Mouse (Mus musculus): ENCODE results near the gene Stat6. TPM values are rescaled to one million over a fixed set of nuclear protein-coding genes. Genes with fewer than 3 reads are reported as not detected.

Gene Stat6
- polyA plus RNA-seq, 1 experiment from 2014 or later = 141 TPM

GRCm38 (mm10) chr10:127667269-127668092 lies 24.7 kb downstream of the Stat6 start:
- under 1% methylated on average over 35 of the region's 35 CpGs for WGBS (ENCODE audit: missing documents)
- H3K4me3 ChIP-seq (ENCODE audit: inconsistent target) = peak overlapping the region; percentile 43
- H3K79me2 ChIP-seq (ENCODE audit: inconsistent target) = peaks cover 36% of the 10 kb centered on the region
- peaks cover 14% of the 10 kb centered on the region; the same call in 1 of the 2 replicates for H3K36me3 ChIP-seq (ENCODE audit: inconsistent target)
- peak overlapping the region; percentile 97 for H3K27ac ChIP-seq

- Histone ChIP-seq H3K4me3 (ENCODE audit: inconsistent target) (peak within 1 kb of the TSS; percentile 43), H3K27ac (peak within 1 kb of the TSS; percentile 97), H3K79me2 (ENCODE audit: inconsistent target) (peaks cover 29% of the 10 kb centered on the region), H3K36me3 (ENCODE audit: inconsistent target) (peaks cover 14% of the 10 kb centered on the region; the same call in 1 of the 2 replicates)
- WGBS (ENCODE audit: missing documents) = 2% methylated on average over 38 of the region's 40 CpGs
Observed at GRCm38 (mm10) chr10:127668093-127669050, 25.6 kb downstream of the Stat6 start, which contains the start of gene Nab2. TSS of gene Nab2 (minus strand) at chr10:127668568.

- H3K4me3 ChIP-seq (ENCODE audit: inconsistent target) = peak overlapping the region; percentile 43; the same call in 1 of the 2 replicates
- WGBS (ENCODE audit: missing documents) = 59% methylated on average over 7 of the region's 7 CpGs
Observed at GRCm38 (mm10) chr10:127669170-127669569, 26.4 kb downstream of the Stat6 start.

GRCm38 (mm10) chr10:127670185-127670584 lies 27.4 kb downstream of the Stat6 start:
- H3K4me3 ChIP-seq (ENCODE audit: inconsistent target) = no peak overlapping the region
- no peaks in the 10 kb centered on the region for H3K36me3 ChIP-seq (ENCODE audit: inconsistent target)
- no peak overlapping the region for H3K27ac ChIP-seq
- 100% methylated on average over 2 of the region's 2 CpGs for WGBS (ENCODE audit: missing documents)
- peaks cover 11% of the 10 kb centered on the region for H3K79me2 ChIP-seq (ENCODE audit: inconsistent target)

More at GRCm38 (mm10) chr10:127669170-127669569, 26.4 kb downstream of the Stat6 start:
- Histone ChIP-seq H3K79me2 (ENCODE audit: inconsistent target) (peaks cover 21% of the 10 kb centered on the region), H3K27ac (peak overlapping the region; percentile 97), H3K36me3 (ENCODE audit: inconsistent target) (peaks cover 8% of the 10 kb centered on the region; the same call in 1 of the 2 replicates)

- WGBS (ENCODE audit: missing documents) = 69% methylated on average over 2 of the region's 2 CpGs
- H3K4me3 ChIP-seq (ENCODE audit: inconsistent target) = no peak overlapping the region
- H3K79me2 ChIP-seq (ENCODE audit: inconsistent target) = no peaks in the 10 kb centered on the region; the same call in 1 of the 2 replicates
- no peaks in the 10 kb centered on the region for H3K36me3 ChIP-seq (ENCODE audit: inconsistent target)
- H3K27ac ChIP-seq = no peak overlapping the region
Observed at GRCm38 (mm10) chr10:127671276-127671675, 28.5 kb downstream of the Stat6 start.

GRCm38 (mm10) chr10:127674046-127674655 lies 31.4 kb downstream of the Stat6 start:
- no peak overlapping the region for H3K27ac ChIP-seq
- no peak overlapping the region for H3K4me3 ChIP-seq (ENCODE audit: inconsistent target)
- WGBS (ENCODE audit: missing documents) = 100% methylated on average over 3 of the region's 6 CpGs
- H3K36me3 ChIP-seq (ENCODE audit: inconsistent target) = no peaks in the 10 kb centered on the region
- peaks cover under 1% of the 10 kb centered on the region; the same call in 1 of the 2 replicates for H3K79me2 ChIP-seq (ENCODE audit: inconsistent target)

- H3K79me2 ChIP-seq (ENCODE audit: inconsistent target) = peaks cover 9% of the 10 kb centered on the region; the same call in 1 of the 2 replicates
- 48% methylated on average over 8 of the region's 8 CpGs for WGBS (ENCODE audit: missing documents)
- H3K27ac ChIP-seq = peak overlapping the region; percentile 43
- H3K4me3 ChIP-seq (ENCODE audit: inconsistent target) = no peak overlapping the region; the same call in 1 of the 2 replicates
- H3K36me3 ChIP-seq (ENCODE audit: inconsistent target) = no peaks in the 10 kb centered on the region
Observed at GRCm38 (mm10) chr10:127674794-127675522, 32.2 kb downstream of the Stat6 start.

- Histone ChIP-seq H3K4me3 (ENCODE audit: inconsistent target) (peak overlapping the region; percentile 54), H3K27ac (peak overlapping the region; percentile 54), H3K36me3 (ENCODE audit: inconsistent target) (no peaks in the 10 kb centered on the region), H3K79me2 (ENCODE audit: inconsistent target) (peaks cover 16% of the 10 kb centered on the region; the same call in 1 of the 2 replicates)
- 48% methylated on average over 5 of the region's 5 CpGs for WGBS (ENCODE audit: missing documents)
Observed at GRCm38 (mm10) chr10:127675859-127676398, 33.1 kb downstream of the Stat6 start.

- H3K79me2 ChIP-seq (ENCODE audit: inconsistent target) = peaks cover 25% of the 10 kb centered on the region; the same call in 1 of the 2 replicates
- under 1% methylated on average over 70 of the region's 71 CpGs for WGBS (ENCODE audit: missing documents)
- peak overlapping the region; percentile 56 for H3K4me3 ChIP-seq (ENCODE audit: inconsistent target)
- H3K27ac ChIP-seq = peak overlapping the region; percentile 54
- no peaks in the 10 kb centered on the region for H3K36me3 ChIP-seq (ENCODE audit: inconsistent target)
Observed at GRCm38 (mm10) chr10:127676691-127677548, 34.1 kb downstream of the Stat6 start.

- Histone ChIP-seq H3K27ac (peak overlapping the region; percentile 25), H3K4me3 (ENCODE audit: inconsistent target) (peak overlapping the region; percentile 56)
Observed at GRCm38 (mm10) chr10:127677591-127678336, 35.0 kb downstream of the Stat6 start.

GRCm38 (mm10) chr10:127679208-127679607 lies 36.4 kb downstream of the Stat6 start:
- no peaks in the 10 kb centered on the region for H3K36me3 ChIP-seq (ENCODE audit: inconsistent target)

More at GRCm38 (mm10) chr10:127677591-127678336, 35.0 kb downstream of the Stat6 start:
- H3K36me3 ChIP-seq (ENCODE audit: inconsistent target) = no peaks in the 10 kb centered on the region
- WGBS (ENCODE audit: missing documents) = 9% methylated on average over 14 of the region's 14 CpGs
- peaks cover 25% of the 10 kb centered on the region; the same call in 1 of the 2 replicates for H3K79me2 ChIP-seq (ENCODE audit: inconsistent target)

GRCm38 (mm10) chr10:127679881-127680280 lies 37.1 kb downstream of the Stat6 start:
- WGBS (ENCODE audit: missing documents) = 91% methylated on average over 3 of the region's 3 CpGs
- no peaks in the 10 kb centered on the region for H3K36me3 ChIP-seq (ENCODE audit: inconsistent target)
- no peak overlapping the region for H3K4me3 ChIP-seq (ENCODE audit: inconsistent target)
- peaks cover 25% of the 10 kb centered on the region; the same call in 1 of the 2 replicates for H3K79me2 ChIP-seq (ENCODE audit: inconsistent target)
- no peak overlapping the region for H3K27ac ChIP-seq

More at GRCm38 (mm10) chr10:127679208-127679607, 36.4 kb downstream of the Stat6 start:
- 100% methylated on average over 1 of the region's 1 CpGs for WGBS (ENCODE audit: missing documents)
- no peak overlapping the region for H3K27ac ChIP-seq
- no peak overlapping the region for H3K4me3 ChIP-seq (ENCODE audit: inconsistent target)
- H3K79me2 ChIP-seq (ENCODE audit: inconsistent target) = peaks cover 25% of the 10 kb centered on the region; the same call in 1 of the 2 replicates

Measured in macrophage (primary cell).